Mouse (Mus musculus) stomach, embryonic 15.5 days (tissue): ENCODE data around the gene Isg15. TPM values are rescaled to one million over a fixed set of nuclear protein-coding genes. Genes with fewer than 3 reads are reported as not detected.
A peak's percentile ranks its signal among the peaks of the same experiment; 100 is the strongest.

Experiments used
- ATAC-seq: fragments of 200-750 bp; cut with Nextera tagmentation; 2 replicates; pipeline ENCODE4 v1.8.0; 2017; ENCODE audit warnings: low read depth, moderate number of reproducible peaks, moderate TSS enrichment; ENCODE audit not compliant: insufficient read depth, low FRiP score
- H3K27ac ChIP-seq: fragments of 300-500 bp; sonication (generic); 2 replicates; pipeline ENCODE4 v1.5.1; 2015; ENCODE audit warnings: mild to moderate bottlenecking, inconsistent platforms
- H3K27me3 ChIP-seq: fragments of 300-500 bp; sonication (generic); replicated peaks from 2 replicates; pipeline ENCODE4 v1.6.1; 2015; ENCODE audit warnings: inconsistent platforms
- H3K36me3 ChIP-seq: fragments of 300-500 bp; sonication (generic); 2 replicates; pipeline ENCODE4 v1.6.1; 2015; ENCODE audit warnings: inconsistent platforms
- H3K4me1 ChIP-seq: fragments of 300-500 bp; sonication (generic); 2 replicates; pipeline ENCODE4 v1.6.1; 2015; ENCODE audit warnings: inconsistent platforms
- H3K4me2 ChIP-seq: fragments of 300-500 bp; sonication (generic); 2 replicates; pipeline ENCODE4 v1.6.1; 2015; ENCODE audit warnings: mild to moderate bottlenecking, inconsistent platforms
- H3K4me3 ChIP-seq: fragments of 300-500 bp; sonication (generic); replicated peaks from 2 replicates; pipeline ENCODE4 v1.5.1; 2015; ENCODE audit warnings: inconsistent platforms
- H3K9ac ChIP-seq: fragments of 300-500 bp; sonication (generic); 2 replicates; pipeline ENCODE4 v1.6.1; 2015; ENCODE audit warnings: inconsistent platforms
- H3K9me3 ChIP-seq: fragments of 300-500 bp; sonication (generic); 2 replicates; pipeline ENCODE4 v1.6.1; 2016; ENCODE audit warnings: inconsistent platforms
- WGBS: fragments of 180-500 bp; shearing (Covaris S2); methylation state at CpG from one replicate; pipeline ENCODE4 v1.1.7; 2015; 5-methylcytosine and 5-hydroxymethylcytosine counted together
- polyA plus RNA-seq: library from polyadenylated mRNA; unstranded; fragments of >200 nt; fragmentation: Nextera tagmentation; extraction: Ambion mirVana; gene quantifications from 2 replicates; pipeline ENCODE4 v1.2.1, GENCODE M21; 2015

Isg15 gene
- polyA plus RNA-seq, 1 experiment from 2014 or later = 3.2 TPM

DNA sequence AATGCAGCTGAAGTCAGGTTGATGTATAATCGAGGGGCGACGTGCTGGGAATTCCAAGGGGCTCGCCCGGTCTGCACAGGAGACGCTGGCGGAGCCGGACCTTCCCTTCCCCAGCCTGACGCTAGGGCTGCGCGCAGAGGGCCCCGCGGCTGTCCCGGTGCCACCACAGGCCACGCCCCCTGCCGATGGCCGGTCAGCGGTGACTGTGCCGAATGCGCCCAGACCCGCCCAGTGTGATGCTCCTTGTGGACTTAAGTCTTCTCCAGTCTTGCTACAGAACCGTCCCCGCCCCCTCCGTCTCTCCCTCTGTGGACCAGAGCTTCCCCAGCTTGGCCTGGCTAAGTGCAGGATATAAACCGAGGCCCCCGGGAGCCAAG is 2.8 kb downstream of the Isg15 start:
- peak; percentile 89 for ATAC-seq
- no peaks in the 10 kb centered on the region for H3K9me3 ChIP-seq
- H3K36me3 ChIP-seq = no peaks in the 10 kb centered on the region
- H3K4me1 ChIP-seq = peaks cover 35% of the 10 kb centered on the region
- no peaks in the 10 kb centered on the region; the same call in 1 of the 2 replicates for H3K27me3 ChIP-seq
- peak overlapping the region; percentile 76 for H3K4me2 ChIP-seq
- WGBS = under 1% methylated on average over 25 of the region's 26 CpGs
- H3K27ac ChIP-seq = peak overlapping the region; percentile 96
- peak overlapping the region; percentile 93 for H3K4me3 ChIP-seq
- H3K9ac ChIP-seq = peak overlapping the region; percentile 22; the same call in 1 of the 2 replicates

DNA sequence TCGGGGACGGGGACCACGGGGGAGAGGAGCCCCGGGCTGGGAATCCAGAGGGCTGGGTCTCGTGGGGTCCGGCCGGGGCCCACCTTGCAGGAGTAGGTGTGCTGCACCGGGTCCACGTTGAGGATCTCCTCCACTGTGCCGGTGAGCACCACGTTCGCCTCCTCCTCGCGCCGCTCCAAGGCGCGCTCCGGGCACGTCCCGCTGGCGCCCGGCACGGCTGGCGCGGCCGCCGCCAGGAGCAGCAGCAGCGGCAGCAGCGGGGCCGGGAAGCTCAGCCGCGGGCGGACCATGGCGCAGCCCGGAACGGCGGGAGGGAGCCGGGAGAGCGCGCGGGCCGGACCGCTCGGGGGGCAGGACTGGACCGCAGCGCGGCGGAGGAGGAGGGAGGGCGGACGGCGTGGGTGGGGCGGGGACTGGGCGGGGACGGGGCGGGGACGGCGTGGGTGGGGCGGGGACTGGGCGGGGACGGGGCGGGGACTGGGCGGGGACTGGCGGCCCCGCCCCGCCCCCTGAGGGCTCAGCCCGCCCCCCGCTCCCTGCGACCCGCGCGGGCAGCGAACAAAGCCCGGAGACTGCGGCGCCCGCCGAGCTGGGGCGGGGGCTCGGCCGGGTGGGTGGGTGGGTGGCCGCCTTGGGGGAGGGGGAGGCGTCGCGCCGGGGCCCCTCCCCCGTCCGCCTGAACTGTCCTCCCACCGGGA is 3.3 kb downstream of the Isg15 start, which contains the start of gene Agrn:
Gene Agrn, minus strand, starts transcription at position 358 of the 698 bp plus-strand sequence.
- peak within 1 kb of the TSS; percentile 92 for H3K4me2 ChIP-seq
- no peaks in the 10 kb centered on the region for H3K36me3 ChIP-seq
- WGBS = under 1% methylated on average over 29 of the region's 88 CpGs
- no peaks in the 10 kb centered on the region; the same call in 1 of the 2 replicates for H3K27me3 ChIP-seq
- peak; percentile 78 for ATAC-seq
- no peaks in the 10 kb centered on the region for H3K9me3 ChIP-seq
- H3K9ac ChIP-seq = peak within 1 kb of the TSS; percentile 80
- peak within 1 kb of the TSS; percentile 93 for H3K4me3 ChIP-seq
- H3K27ac ChIP-seq = peak within 1 kb of the TSS; percentile 96
- H3K4me1 ChIP-seq = peaks cover 34% of the 10 kb centered on the region

- H3K4me1 ChIP-seq = peaks cover 37% of the 10 kb centered on the region
- 4% methylated on average over 35 of the region's 35 CpGs for WGBS
Observed at GRCm38 (mm10) chr4:156195927-156196870, 4.4 kb downstream of the Isg15 start.

DNA sequence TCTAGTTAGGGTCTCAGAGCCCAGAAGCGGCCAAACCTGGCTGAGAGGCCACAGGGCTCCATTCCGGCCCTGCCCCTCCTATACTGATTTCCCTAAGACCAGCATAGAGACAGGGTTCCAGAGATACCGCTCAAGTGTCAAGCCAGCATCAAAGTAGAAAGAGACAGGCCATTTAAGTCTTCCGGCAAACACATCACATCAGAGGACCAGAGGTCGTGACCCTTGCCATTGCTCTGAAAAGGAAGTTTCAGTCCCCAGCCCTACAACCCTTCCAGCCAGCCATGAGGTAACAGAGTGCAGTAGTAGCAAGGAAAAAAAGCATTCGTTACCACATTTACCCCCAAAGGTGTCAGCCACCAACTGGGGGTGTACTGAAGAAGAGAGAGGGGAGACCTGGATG is 6.3 kb downstream of the Isg15 start:
- Histone ChIP-seq H3K36me3 (no peaks in the 10 kb centered on the region), H3K4me3 (no peak overlapping the region), H3K4me1 (peaks cover 46% of the 10 kb centered on the region), H3K27me3 (no peaks in the 10 kb centered on the region), H3K4me2 (no peak overlapping the region), H3K9ac (no peak overlapping the region), H3K9me3 (no peaks in the 10 kb centered on the region), H3K27ac (no peak overlapping the region)
- 55% methylated on average over 6 of the region's 6 CpGs for WGBS
- ATAC-seq = no peak

More at GRCm38 (mm10) chr4:156195927-156196870, 4.4 kb downstream of the Isg15 start:
- H3K9me3 ChIP-seq = no peaks in the 10 kb centered on the region
- no peaks in the 10 kb centered on the region for H3K27me3 ChIP-seq
- peak overlapping the region; percentile 92 for H3K4me2 ChIP-seq
- peak overlapping the region; percentile 93 for H3K4me3 ChIP-seq
- peak overlapping the region; percentile 80 for H3K9ac ChIP-seq
- no peak for ATAC-seq
- H3K27ac ChIP-seq = peak overlapping the region; percentile 83
- no peaks in the 10 kb centered on the region for H3K36me3 ChIP-seq

GRCm38 (mm10) chr4:156193906-156194305 is 6.7 kb downstream of the Isg15 start:
- no peak overlapping the region for H3K9ac ChIP-seq

DNA sequence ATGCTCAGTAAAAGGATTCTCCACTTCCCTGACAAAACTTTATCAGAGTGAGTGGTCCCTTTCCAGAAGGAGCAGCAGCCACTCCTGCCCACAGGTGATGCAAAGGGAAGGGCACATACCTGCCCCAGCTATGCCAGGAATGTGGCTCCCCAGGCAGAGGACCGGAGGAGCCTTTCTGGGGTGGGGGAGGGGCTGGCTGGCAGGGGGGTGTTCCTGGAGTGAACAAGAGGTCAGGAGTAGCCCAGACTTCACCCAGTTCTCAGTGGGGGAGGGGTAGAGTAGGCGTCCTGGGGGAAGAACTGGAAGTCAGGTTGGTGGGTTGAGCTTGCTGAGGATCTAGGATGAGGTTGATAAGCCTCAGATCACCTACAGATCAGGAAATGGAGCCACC is 7.4 kb downstream of the Isg15 start:
- Histone ChIP-seq H3K27ac (peak overlapping the region; percentile 76), H3K4me3 (no peak overlapping the region), H3K9ac (no peak overlapping the region), H3K4me2 (0 out of 2 replicates have a peak overlapping the region, but pooled peaks have one; percentile 29), H3K4me1 (peaks cover 55% of the 10 kb centered on the region), H3K36me3 (no peaks in the 10 kb centered on the region), H3K27me3 (no peaks in the 10 kb centered on the region), H3K9me3 (no peaks in the 10 kb centered on the region)
- 16% methylated on average over 2 of the region's 2 CpGs for WGBS
- no peak for ATAC-seq

More at GRCm38 (mm10) chr4:156193906-156194305, 6.7 kb downstream of the Isg15 start:
- H3K36me3 ChIP-seq = no peaks in the 10 kb centered on the region
- H3K9me3 ChIP-seq = no peaks in the 10 kb centered on the region
- peaks cover 50% of the 10 kb centered on the region for H3K4me1 ChIP-seq
- no peak for ATAC-seq
- no peak overlapping the region for H3K4me2 ChIP-seq
- no peak overlapping the region for H3K4me3 ChIP-seq
- 69% methylated on average over 5 of the region's 5 CpGs for WGBS
- 0 out of 2 replicates have a peak overlapping the region, but pooled peaks have one; percentile 26 for H3K27ac ChIP-seq
- H3K27me3 ChIP-seq = no peaks in the 10 kb centered on the region

GRCm38 (mm10) chr4:156192421-156193199 is 8.0 kb downstream of the Isg15 start:
- Histone ChIP-seq H3K9ac (no peak overlapping the region), H3K4me2 (peak overlapping the region; percentile 29; the same call in 1 of the 2 replicates), H3K27ac (peak overlapping the region; percentile 76), H3K9me3 (no peaks in the 10 kb centered on the region), H3K4me1 (peaks cover 55% of the 10 kb centered on the region), H3K27me3 (no peaks in the 10 kb centered on the region), H3K4me3 (no peak overlapping the region), H3K36me3 (no peaks in the 10 kb centered on the region)
- ATAC-seq = peak; percentile 61
- WGBS = 42% methylated on average over 8 of the region's 8 CpGs

GRCm38 (mm10) chr4:156188811-156189323 is 11.8 kb downstream of the Isg15 start:
- Histone ChIP-seq H3K27me3 (no peaks in the 10 kb centered on the region), H3K27ac (peak overlapping the region; percentile 32; the same call in 1 of the 2 replicates), H3K9ac (no peak overlapping the region), H3K4me2 (0 out of 2 replicates have a peak overlapping the region, but pooled peaks have one; percentile 9), H3K4me1 (peaks cover 43% of the 10 kb centered on the region), H3K9me3 (no peaks in the 10 kb centered on the region), H3K36me3 (peaks cover 14% of the 10 kb centered on the region), H3K4me3 (no peak overlapping the region)
- ATAC-seq = peak; percentile 72
- 49% methylated on average over 6 of the region's 6 CpGs for WGBS

DNA sequence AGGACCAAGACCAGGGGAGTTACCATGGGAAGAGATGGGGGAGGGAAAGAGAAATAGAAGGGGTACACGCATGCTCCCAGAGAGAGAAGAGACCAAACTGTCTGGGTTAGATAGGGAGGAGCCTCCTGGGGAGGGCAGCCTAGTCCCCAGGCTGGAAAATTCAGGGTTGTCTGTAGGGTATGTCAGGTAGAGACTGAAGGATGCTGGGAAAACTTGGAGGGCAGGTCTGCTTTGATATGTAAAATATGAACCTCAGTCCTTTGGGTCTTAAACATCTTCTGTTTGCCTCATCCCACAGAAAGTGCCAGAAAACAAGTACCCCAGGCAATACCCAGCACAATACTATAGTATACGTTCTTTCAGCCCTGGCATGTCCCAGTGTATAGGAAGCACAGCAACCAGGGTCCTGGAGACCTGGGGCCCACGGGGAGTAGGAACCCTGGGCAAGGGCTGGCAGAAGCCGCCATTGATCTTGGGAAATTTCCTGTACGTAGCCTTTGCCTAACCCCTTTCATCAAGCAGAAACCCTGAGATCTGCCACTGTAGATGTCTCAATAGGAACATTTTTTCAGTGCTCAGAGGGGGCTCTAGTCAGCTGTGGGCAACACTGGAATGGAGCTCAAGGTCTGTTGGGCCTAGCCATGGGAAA is 12.3 kb downstream of the Isg15 start:
- no peaks in the 10 kb centered on the region for H3K27me3 ChIP-seq
- H3K36me3 ChIP-seq = peaks cover 14% of the 10 kb centered on the region
- 68% methylated on average over 5 of the region's 5 CpGs for WGBS
- no peaks in the 10 kb centered on the region for H3K9me3 ChIP-seq
- H3K9ac ChIP-seq = no peak overlapping the region
- no peak overlapping the region for H3K4me2 ChIP-seq
- no peak overlapping the region for H3K4me3 ChIP-seq
- ATAC-seq = no peak
- H3K4me1 ChIP-seq = peaks cover 37% of the 10 kb centered on the region
- H3K27ac ChIP-seq = no peak overlapping the region

GRCm38 (mm10) chr4:156185950-156186850 is 14.4 kb downstream of the Isg15 start:
- ATAC-seq = no peak
- WGBS = 27% methylated on average over 31 of the region's 31 CpGs

More at GRCm38 (mm10) chr4:156185950-156186850, 14.4 kb downstream of the Isg15 start:
- Histone ChIP-seq H3K27ac (no peak overlapping the region), H3K9me3 (no peaks in the 10 kb centered on the region), H3K4me2 (peak overlapping the region; percentile 33), H3K4me1 (peaks cover 25% of the 10 kb centered on the region), H3K9ac (0 out of 2 replicates have a peak overlapping the region, but pooled peaks have one; percentile 17), H3K27me3 (no peaks in the 10 kb centered on the region), H3K36me3 (peaks cover 14% of the 10 kb centered on the region), H3K4me3 (0 out of 2 replicates have a peak overlapping the region, but pooled peaks have one; percentile 3)
